Mouse (Mus musculus) lung, adult 18-20 months (tissue): ENCODE results near the gene Ccdc107.
"Not testable (repeated sequence)": the region's sequence is repeated elsewhere in the genome, so short reads cannot be mapped to it uniquely, and the experiment has no call there.

Source experiments
- DNase-seq, 2 experiments: peaks; one replicate each; pipeline ENCODE4 v3.0.0; 2022; ENCODE audit warnings: mixed read lengths in 2 of 2

Gene Ccdc107

DNA sequence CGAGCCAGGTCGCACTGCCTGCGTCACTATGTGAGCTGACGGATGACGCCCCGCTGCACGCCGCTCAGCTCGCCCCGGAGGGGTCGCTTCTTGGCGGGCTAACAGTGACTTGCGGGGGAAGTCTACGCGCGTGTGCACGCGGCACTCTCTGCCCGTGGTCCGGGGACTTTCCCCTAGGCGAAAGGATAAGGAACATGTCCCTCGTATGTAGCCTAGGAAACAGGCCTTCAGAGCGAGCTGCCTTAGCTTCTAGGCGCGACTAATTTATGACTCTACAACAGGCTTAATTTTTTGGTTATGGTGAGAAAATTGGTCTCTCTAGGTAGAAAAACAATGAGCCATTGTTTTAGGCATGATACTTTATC is at the start of gene Ccdc107:
Gene Ccdc107 (plus strand): TSS at position 80 of the 365 bp plus-strand sequence.
- peak; percentile 95 to 96 for DNase-seq

DNA sequence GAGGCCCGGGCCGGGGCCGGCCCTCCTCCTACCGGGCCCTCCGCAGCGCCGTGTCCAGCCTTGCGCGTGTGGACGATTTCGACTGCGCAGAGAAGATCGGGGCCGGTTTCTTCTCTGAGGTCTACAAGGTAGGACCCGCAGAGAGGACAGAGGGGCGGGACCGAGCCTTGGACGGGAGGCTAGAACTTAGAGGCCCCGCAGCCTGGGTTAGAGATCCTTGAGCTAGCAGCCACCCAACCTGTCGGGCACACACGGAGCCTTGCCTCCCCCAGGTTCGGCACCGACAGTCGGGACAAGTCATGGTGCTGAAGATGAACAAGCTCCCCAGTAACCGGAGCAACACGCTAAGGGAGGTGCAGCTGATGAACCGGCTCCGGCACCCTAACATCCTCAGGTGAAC is 49.2 kb upstream of the Ccdc107 start:
- no peak for DNase-seq

DNA sequence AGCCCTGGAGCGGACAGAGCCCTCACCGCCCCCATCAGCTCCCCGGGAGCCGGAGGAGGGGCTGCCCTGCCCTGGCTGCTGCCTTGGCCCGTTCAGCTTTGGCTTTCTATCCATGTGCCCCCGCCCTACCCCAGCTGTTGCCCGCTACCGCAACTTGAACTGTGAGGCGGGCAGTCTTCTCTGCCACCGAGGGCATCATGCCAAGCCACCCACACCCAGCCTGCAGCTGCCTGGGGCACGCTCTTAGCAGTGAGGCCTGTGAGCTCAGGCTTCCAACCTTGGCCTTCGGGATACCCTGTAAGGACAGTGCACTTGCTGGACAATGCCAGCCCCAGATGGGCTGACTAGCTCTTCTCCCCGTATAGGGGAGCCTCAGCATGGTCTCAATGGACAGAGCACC is 45.4 kb upstream of the Ccdc107 start:
- no peak for DNase-seq

DNA sequence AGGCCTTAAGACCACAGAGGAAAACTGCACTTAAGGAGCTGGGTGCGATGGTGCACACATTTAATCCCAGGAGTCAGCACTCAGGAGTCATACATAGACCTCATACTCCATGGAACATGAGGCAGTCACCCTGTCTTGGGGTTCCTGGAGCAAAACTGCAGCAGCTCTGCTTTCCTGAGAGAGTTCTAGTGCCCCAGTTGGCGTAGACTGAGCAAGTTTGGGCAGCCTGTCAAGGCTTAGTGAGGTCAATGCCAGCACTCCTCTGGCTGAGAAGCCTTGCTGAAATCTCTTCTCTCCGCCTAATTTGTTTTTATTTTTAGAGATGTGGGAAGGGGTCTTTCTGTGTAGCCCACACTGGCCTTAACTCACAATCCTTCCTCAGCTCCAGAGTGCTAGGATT is 44.1 kb upstream of the Ccdc107 start:
- DNase-seq = no peak

DNA sequence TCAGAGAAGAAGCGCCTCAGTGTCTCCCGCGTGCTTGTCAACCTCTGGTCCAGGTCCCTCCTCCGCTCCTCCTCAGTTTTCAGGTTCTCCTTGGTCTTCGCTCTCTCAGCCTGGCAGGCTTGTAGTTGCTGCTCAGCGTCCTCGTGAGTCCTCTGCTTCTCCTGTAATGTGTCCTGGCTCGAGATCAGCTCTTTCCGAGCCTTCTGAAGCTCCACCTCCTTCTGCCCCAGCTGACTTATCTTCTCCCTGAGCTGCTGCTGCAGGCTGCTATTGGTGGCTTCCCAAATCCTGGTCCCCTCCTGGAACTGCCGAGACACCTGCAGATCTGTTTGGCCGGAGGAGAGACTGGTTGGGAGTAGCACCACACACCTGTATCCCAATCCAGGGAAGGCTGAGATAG is 40.4 kb upstream of the Ccdc107 start:
- DNase-seq = no peak

DNA sequence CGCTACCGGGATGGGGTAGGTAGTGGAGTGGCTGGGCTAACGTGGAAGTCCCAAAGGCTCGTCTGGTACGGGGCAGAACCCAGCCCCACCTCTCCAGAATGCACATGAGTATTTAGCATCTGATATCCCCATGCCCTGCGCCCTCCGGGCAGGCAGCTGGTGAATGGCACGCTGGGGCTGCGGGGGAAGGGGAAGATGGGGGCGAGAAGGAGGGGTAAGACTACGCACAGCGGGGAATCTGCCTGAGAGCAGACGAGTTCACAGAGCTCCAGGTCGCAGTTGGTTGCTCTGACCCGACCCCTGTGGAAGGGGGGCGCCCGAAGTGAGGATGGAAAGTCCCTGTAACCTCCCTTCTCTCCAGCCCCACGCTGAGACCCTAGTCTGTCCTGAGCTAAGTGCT is 39.3 kb upstream of the Ccdc107 start:
- DNase-seq = no peak

DNA sequence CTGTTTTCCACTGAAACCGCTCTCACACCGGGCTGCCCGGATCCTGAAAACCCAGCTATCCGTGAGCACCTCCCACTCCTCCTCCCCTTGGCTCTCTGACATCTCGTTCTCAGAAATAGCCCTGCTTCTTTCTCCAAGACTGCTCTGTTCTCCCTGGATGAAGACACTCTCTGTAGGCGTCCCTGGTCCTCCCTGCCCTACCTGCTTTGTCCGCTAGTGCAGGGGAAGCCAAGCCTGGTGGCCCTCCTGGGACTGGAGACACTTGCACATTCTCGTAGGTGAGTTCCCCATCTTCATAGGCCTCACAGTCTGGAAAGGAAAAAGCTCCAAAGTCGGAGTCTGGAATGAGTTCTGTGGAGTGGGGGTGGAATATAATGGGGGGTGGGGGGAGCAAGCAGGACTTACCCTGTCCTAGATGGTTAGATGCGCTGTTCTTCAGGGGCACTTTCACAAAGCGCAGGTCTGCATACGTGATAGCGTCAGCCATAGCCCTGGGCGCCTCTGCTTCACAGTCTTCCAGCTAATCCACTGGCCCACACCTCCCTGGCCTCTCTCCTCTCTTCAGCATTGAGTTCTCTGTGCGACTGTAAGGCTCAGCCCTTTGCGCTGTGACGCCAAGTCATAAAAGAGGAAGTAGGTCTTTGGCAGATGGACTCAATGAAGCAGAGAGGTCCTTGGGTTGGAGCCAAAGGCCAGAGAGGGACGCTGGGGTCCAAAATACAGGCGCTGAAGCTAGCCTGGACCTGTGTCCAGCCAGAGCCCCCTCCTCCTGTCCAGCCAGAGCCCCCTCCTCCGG is 38.5 kb upstream of the Ccdc107 start, which contains the start of gene Cd72:
Gene Cd72 (minus strand): TSS at position 588 of the 796 bp plus-strand sequence.
- no peak for DNase-seq

DNA sequence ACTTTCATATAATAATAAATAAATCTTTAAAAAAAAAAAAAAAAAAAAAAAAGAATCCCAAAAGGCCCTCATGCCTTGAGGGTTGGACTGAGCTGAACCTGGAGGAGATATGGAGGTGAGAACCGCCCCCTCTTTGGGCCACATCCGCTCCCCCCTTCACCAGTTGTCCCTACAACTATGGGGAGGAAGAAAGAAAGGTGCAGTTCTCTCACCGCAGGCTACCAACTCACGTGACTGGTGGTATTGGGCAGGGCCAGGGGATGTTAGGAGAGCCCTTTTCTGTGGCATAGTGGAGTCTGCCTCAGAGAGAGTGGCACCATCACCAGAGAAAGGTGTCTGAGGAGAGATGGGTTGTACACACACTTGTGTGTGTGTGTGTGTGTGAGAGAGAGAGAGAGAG is 36.2 kb upstream of the Ccdc107 start:
- DNase-seq = peak in 1 of 2 experiments; percentile 31

DNA sequence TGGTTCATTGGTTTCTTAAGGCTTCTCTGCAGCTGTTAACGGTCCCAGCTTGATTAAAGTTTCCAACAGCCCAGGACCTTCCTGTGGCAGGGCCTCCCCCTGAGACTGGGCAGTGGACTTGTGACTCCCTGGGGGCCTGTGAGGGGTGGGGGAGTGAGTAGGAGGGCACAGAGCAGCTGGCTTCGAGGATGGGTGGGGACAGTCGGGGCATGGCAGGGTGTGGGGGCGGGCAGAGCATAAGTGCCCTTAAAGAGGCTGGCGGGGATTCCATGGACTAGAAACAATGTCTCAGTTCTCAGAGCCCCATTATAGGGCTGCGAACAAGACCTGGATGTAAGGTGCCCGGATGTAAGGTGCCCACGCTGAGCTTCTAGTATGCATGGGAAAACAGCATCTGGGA is 35.6 kb upstream of the Ccdc107 start:
- no peak for DNase-seq

DNA sequence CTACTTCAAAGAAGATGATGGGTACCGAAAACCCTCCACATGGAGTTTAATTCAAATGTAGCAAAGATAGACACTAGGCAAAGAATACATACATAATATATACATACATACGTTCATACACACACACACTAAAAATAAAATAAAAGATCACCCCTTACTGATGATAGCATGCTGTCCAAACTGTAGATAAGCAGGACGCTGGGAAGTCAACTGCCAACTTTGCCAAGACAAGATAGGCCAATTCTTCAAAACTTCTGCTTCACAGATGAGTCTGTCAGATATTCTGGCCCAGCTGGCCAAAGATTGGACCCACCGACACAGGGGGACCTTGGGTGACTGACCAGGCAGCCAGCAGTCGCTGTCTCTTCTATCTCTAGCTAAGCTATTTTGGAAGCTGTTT is 29.6 kb upstream of the Ccdc107 start:
- DNase-seq = no peak

DNA sequence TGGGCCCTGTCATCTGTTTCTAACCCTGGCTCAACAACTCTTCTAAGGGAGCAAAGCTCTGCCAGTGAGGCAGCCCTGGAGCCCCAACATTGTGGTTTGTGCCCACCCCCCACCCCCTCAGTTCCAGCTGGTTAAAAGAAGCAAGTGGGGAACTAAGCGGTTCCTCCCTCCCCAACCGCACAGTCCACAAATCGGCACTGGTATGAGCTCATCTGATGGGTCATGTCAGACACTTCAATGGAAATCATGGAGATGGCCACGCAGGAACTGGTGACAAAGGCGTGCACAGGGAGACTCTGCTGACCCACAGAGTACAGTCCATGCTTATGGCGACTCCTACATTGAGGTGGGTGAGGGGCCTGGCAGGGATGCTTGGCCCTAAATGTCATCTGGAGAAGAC is 26.8 kb upstream of the Ccdc107 start:
- DNase-seq = no peak

DNA sequence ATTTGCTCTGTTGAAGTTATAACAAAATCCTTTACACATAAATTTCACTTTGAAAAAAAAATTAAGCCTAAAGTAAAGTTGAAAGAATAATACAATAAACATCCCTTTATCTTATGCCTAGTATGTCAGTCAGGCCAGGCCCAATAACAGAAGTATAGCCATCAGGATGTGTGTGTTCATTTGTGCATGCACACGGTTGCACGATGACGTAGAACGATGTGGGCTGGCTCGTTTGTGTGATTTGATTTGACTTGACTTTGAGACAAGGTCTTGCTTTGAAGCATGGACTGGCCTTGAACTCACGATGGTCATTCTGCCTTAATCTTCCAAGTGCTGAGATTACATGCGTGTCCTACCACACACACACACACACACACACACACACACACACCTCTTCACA is 25.8 kb upstream of the Ccdc107 start:
- DNase-seq = no peak

DNA sequence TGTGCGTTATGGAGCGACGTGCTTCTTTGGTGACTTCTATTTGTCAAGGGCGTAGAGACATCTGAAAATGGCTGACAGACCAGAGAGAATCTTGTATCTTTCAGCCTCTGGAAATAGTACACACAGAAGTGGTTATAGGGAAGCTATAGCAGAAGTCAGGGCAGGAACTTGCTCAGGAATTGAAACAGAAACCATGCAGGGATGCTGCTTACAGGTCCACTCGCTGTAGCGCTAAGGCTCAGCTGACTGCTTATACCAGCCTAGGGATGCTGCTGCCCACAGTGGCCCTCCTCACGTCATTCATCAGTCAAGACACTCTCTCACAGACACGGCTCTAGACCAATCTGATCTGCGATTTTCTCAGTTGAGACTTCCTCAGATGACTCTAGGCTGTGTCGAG is 22.4 kb upstream of the Ccdc107 start:
- no peak for DNase-seq

DNA sequence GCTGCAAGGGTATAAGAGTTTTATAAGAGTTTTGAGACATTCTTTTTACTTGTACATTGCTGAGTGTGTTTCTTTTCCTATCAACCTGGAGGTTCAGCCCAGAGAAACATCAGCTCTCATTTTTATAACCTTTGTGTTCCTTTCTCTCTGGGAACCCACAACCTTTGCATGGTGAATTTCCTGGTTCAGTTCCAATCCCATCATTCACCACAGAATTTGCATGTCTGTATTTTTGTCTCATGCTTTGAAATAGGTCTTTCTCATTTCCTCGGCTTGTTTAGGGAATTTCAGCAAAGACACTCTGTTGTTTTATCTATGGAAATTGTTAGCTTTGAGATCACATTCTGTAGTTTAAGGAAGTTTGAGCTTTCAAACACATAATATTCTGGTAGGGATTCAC is 19.1 kb upstream of the Ccdc107 start:
- no peak for DNase-seq

DNA sequence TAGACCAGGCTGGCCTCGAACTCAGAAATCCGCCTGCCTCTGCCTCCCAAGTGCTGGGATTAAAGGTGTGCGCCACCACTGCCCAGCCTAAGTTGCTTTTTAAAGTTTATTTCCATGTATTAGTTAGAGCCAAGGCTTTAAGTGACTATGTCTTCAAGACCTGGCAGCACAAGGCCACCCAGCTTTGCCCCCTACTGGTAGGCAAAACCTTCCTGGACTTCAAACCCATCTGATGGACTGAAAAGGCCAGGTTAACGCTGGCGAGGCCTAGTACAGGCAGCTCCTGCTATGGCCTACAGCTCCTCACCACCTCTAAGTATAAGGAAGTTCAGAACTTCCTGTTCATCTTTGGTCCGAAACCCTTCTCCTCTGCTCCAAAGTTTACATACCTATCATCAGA is 16.1 kb upstream of the Ccdc107 start:
- no peak for DNase-seq

DNA sequence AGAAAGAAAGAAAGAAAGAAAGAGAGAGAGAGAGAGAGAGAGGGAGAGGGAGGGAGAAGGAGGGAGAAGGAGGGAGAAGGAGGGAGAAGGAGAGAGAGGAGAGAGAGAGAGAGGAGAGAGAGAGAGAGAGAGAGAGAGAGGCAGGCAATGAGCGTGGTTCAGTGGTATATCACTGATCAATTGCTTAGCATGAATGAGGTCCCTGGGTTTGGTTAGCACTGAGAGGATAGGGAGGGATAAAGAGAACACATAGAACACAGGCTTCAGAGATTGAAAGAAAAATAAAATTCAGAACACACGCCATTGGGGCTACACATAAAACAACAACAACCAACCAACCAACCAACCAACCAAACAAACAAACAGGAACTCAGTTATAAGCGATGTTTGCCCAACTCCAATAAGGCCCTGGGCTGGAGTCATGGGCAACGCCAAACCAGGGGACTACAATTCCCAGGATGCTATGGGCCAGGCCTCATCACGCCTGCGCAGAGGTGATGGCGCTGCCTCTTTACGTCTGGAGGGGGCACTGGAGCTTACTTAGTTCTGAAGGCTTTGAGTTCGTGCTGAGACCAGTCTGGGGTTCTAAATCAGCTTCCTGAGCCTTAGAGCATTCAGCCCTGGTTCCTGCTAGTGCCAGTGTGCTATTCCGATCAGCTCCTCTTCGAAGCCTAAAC is 14.7 kb upstream of the Ccdc107 start:
- peak; percentile 91 to 94 for DNase-seq

DNA sequence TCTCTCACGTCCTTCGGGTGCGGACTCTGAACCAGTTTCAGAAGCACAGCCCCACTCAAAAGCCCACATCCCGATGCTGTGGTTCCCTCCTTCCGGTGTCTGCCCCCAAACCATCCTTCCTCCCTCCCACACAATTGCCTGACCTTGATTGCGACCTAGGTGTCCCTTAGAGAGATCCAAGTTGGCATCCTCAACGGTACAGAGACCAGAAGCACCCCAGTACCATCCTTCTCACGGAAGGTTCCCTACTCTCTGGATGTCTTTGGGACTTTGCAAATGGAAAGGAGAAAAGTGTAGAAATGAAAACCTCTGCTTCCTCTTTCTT is 14.2 kb upstream of the Ccdc107 start:
- DNase-seq = no peak

DNA sequence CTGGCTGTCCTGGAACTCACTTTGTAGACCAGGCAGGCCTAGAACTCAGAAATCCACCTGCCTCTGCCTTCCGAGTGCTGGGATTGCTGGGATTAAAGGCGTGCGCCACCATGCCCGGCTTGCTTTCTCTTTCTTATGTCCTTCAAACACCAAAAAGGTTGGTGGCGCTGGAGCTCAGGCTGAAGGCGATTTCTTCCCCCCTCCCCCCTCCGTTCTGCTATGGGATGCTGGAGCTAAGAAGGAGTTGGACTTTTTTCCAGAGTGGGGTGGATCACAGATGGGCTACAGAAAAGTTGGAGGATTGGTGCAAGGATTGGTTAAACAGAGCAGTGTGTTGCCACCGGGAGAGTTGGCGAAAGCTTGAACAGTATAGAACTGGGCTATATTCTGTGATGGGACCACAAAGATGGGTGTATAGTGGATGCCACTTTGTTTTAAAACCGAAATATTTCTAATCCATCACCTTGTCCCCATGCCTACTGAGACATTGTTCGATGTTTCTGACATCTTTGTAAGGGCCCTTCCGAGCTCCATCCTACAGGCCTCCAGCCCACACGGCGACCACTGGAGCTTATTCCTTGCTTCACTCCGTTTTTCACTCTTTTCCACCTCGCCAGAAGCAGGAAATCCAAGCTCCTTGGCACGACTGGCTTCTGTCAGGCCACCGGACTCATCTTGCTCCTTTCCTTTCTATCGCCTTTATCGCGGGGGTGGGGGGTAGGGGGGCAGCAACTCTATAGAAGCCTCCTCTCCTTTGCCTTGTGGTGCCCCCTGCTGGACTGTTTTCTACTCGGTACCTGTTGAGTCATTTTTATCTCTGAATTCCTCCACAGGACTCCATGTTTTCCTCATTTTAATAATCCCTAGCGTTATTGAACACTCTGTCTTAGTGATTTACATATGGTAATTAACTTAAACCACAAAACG is 13.5 kb upstream of the Ccdc107 start:
- DNase-seq = peak; percentile 73 to 77

DNA sequence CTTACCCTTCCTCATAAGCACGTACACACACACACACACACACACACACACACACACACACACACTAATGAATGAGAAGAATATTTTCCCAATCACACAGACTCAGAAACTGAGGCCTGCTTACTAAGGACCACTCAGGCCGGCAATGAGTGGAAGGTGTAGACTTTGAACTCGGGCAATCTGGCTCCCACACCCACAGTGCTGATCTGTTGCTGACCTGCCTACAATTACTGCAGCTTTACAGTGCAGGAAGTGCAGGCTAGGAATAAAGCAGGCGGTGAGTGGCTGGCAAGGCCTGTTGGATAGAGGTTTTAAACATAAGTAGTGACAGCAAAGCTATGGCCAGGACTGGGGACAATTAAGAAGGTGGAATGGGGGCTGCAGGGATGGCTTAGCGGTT is 11.7 kb upstream of the Ccdc107 start:
- DNase-seq = no peak

DNA sequence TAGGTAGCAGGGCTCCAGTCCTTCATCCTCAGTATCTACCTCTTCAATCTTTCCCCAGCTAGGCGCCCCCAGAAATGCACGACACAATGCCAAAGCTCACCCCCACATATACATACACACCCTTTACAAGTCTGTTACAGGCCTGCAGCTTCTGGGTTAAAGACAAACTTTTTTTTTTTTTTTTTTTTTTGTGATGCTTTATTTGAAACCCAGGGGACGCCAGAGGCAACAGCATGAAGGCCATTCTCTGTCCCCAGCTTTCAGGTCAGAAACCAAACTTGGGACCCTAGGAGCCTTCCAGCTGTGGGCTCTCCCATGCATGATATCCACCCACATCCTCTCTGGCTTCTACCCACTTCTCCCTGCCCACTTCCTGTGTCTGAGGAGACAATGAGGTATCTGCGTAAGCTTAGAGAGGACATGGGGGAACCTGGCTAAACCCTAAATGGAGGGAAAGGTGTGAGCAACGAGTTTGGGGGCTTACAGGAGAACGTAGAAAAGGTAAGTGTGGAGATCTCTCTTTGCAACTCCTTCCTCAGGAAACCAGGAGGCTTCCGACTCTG is 10.7 kb upstream of the Ccdc107 start:
- DNase-seq = no peak

DNA sequence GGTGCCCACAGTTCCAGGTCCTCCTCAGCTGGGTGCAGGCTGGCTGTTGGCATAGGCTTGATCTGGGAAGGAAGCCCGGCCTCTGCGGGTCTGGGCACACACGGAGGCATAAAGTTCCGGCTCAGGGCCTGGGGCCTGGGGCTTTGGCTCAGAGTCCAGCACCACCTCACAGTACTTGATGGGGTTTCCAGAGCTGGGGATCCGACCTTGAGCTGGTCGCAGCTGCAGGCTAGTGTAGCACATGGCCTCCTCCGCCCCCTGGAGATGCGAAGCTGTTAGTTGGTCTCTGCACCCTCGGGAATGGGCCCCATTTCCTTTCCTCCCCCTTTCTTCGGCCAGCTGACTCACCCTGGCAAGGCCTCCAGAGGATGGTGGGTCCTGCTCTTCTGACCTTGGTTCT is 10.1 kb upstream of the Ccdc107 start:
- DNase-seq = no peak

DNA sequence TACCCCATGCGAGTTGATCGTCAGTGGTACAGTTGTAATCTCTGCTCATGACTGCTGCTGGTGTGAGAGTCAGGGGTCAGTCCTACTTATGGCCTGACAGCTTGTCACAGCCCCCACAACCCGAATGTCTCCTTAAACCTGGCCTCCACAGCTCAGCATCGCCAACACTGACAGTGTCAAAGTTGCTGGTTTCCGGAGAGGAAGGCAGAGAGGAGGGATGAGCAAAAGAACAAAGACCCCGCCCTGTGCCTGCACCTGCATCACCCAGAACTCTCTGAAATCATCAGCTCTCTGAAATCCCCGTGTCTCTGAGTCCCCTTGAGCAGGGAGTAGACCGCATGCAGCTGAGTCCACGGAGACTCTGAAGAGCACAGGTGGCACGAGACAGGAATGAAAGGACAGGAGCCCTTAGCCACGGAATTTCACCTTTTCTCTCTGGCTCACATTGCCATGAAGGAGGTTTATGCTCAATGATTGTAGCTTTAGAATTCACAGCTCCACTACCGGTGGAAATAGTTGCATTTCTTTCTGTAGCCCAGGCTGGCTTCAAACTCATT is 9.1 kb upstream of the Ccdc107 start, which contains the start of gene Sit1:
Gene Sit1 (minus strand): TSS at position 200 of the 557 bp plus-strand sequence.
- no peak for DNase-seq

DNA sequence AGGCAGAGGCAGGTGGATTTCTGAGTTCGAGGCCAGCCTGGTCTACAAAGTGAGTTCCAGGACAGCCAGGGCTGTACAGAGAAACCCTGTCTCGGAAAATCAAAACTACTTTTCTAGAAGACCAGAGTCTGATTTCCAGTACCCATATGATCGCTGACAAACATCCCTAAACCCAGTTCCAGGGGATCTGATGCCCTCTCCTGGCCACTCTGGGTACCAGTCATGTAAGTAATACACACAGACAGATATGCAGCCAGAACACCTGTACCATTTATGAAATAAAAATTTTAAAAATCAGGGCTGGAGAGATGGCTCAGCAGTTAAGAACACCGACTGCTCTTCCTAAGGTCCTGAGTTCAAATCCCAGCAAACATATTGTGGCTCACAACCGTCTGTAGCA is 7.0 kb upstream of the Ccdc107 start:
- not testable (repeated sequence) for DNase-seq
